Mouse (Mus musculus) ES-Bruce4 (cell line): ENCODE results near the gene Jmjd1c.

ENCODE experiments used
- CTCF ChIP-seq: IDR thresholded peaks from one replicate; pipeline ENCODE4 v1.8.1; 2011; ENCODE audit warnings: low read depth, low read length
- POLR2A ChIP-seq: IDR thresholded peaks from one replicate; pipeline ENCODE4 v1.8.1; 2011; ENCODE audit warnings: low read length; ENCODE audit not compliant: insufficient read depth

DNA sequence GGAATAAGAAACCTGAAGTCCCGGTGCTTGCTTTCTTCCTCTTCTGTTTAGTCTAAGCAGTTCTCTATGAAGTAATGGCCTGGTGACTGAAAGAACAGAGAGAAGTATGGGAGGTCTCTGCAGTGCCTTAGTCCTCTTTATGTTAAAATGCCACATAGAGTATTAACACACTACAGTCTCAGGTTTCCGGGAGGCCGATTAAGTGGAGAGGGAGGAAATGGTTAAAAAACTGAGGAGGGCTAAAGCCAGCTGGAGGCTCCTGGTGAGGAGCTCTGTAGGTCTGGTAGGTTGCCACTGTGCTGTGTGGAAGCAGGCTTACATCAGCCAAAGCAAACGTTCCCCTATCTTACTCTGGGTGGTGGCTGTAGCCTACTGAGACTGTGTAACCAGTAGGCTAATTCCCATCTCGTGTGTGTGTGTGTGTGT, 19.8 kb downstream of the Jmjd1c start:
- TF ChIP-seq CTCF (no peak), POLR2A (no peak)
